Mouse (Mus musculus) layer of hippocampus, adult 2 months (tissue): ENCODE data around the gene Pilrb2. TPM values are rescaled to one million over a fixed set of nuclear protein-coding genes. Genes with fewer than 3 reads are reported as not detected.
"Not testable (repeated sequence)": the region's sequence is repeated elsewhere in the genome, so short reads cannot be mapped to it uniquely, and the experiment has no call there.

Experiments
- DNase-seq, 2 experiments: peaks; one replicate each; pipeline ENCODE4 v3.0.0; 2022; ENCODE audit warnings: low spot score in 2 of 2
- H3K27ac ChIP-seq: fragments of 200-600 bp; 2 replicates; pipeline ENCODE4 v1.8.1; 2022
- H3K4me3 ChIP-seq: fragments of 200-600 bp; 2 replicates; pipeline ENCODE4 v1.8.1; 2022; ENCODE audit warnings: mild to moderate bottlenecking
- CTCF ChIP-seq: fragments of 200-600 bp; conservative IDR thresholded peaks from 2 replicates; pipeline ENCODE4 v1.8.1; 2022; ENCODE audit warnings: antibody characterized with exemption, mild to moderate bottlenecking, moderate library complexity
- long read RNA-seq, 2 experiments: library from polyadenylated mRNA; stranded (forward); transcript quantifications; one replicate each; pipeline ENCODE4 v2.0.0; 2021; ENCODE audit warnings: borderline mapping rate in 2 of 2
- total RNA-seq, 2 experiments: library from RNA; stranded (reverse); gene quantifications; 2 replicates each; pipeline ENCODE4 v1.2.3; 2021

Pilrb2 gene
- not detected for total RNA-seq
- long read RNA-seq, experiment 1: 0 reads
- long read RNA-seq, experiment 2: 0 reads

DNA sequence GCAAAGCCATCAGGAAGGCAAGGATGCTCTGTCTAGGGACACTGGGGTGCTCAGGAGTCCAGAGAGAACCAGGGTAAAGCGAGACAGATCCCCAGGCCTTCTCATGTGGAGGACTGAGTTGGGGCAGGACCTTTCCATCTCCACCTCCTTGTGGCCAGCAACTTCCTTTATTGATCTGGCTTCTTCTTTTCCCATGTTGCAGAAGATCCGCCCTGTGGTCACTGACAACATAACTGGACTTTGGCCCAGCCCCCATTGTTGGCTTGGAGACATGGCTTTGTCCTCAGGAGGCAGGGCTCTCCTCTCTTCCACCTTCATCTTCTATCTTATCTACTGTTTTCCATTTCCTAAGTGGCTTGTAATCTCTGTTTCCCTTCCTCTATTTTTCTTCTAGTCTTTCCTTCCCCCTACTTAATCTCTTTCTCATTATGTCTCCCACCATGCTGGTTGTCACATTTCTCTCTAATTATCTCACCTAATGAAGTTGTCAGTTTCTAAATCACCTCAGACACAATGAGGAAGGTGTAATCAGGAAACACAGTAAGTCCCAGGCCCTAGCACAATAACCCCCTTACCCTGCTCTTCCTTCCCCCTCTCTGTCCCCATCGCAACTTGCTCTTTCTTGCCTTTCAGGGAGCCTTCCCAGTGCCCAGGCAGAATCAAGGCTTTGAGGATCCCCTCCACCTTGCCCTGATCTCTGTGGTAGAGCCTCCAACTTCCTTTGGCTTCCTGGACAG is at the start of gene Pilrb2:
Gene Pilrb2 (minus strand): TSS at position 172 of the 737 bp plus-strand sequence.
- H3K4me3 ChIP-seq, H3K27ac ChIP-seq, DNase-seq: not testable (repeated sequence)

DNA sequence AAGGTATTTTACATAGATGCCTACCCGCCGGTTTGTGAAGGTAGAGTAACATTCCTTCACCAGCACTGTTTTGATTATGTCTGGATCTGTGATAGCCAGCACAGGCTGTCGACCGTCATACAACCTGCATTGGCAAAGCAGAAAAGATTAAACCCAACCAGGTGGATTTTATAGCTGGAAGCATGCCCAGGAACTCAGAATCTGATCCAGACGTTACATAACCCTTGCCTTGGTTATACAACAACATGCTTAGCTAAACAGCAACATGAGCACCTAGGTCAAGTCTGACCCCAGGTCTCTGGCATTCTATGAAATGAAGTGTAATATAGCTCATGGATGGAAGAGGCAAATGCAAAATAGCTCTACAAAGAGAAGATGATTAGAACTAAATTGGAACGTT is 43.9 kb upstream of the Pilrb2 start:
- no peak overlapping the region for H3K4me3 ChIP-seq
- TF ChIP-seq CTCF: no peak
- DNase-seq: no peak
- no peak overlapping the region for H3K27ac ChIP-seq

DNA sequence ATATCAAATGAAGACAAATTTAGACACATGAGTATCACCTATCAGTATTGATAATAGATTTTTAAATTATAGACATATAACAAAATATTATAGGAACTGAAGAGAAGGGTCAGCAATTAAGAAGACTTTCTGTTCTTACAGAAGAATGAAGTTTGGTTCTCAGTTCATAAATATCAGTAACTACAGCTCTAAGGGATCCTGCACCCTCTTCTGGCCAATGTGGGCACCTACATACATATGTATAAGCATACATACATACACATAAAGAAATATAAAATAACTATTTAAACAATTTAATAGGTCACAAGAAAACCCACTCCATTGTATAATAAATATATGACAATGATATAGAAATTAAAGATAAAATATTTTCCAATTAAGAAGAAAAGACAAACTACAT is 42.9 kb upstream of the Pilrb2 start:
- TF ChIP-seq CTCF: peak; percentile 33
- H3K4me3 ChIP-seq: no peak overlapping the region
- DNase-seq: no peak
- H3K27ac ChIP-seq: no peak overlapping the region

DNA sequence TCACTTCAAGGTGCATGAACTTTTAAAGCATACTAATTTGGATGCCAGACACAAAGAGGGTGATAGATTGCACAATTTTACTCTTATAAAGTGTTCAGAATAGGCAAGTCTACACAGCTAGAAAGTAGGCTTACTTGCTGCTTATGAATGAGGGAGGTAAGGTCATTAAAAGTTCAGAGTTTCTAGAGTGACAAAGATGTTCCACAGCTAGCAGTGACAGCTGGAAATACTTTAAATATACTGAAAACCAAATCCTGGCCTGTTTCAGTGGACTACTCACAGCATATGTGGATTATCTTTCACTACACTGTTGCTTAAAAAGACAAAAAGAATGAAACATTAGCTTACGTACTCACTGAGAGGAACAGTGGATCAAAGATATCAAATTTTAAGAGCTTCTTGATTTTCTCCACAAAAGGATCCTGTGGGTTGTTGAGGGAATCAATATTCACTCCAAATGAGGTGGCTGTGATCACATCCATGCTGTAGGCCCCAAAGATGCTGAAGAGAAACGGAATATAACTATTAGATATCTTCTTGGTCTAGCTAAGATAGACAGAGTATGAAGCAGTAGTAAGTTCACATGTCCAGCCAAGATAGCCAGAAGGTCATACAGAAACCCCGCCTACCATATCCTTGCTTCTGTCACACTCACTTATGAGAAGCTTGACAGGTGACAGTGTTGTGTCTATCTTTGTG is 38.1 kb upstream of the Pilrb2 start:
- Histone ChIP-seq H3K27ac (no peak overlapping the region), H3K4me3 (no peak overlapping the region)
- no peak for DNase-seq
- no peak for TF ChIP-seq CTCF

DNA sequence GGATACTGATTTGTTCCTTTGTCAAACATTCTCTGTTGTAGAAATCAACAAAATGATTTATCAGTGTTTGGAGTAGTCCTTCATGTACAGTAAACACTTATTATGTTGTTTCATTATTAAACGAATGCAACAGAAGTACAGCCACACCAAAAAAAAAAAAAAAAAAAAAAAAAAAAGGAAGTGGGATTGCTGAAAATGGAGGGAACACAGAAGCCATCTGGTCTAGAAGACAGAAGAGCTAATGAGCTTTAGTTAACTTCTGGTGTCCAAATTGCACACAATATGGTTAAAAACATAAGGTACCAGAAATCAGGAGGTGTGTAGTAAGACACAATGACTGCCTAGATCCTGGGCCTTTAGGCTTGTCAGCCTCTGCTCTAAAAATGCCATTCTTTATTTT is 26.2 kb upstream of the Pilrb2 start:
- DNase-seq: no peak
- no peak for TF ChIP-seq CTCF
- no peak overlapping the region for H3K27ac ChIP-seq
- H3K4me3 ChIP-seq: no peak overlapping the region

DNA sequence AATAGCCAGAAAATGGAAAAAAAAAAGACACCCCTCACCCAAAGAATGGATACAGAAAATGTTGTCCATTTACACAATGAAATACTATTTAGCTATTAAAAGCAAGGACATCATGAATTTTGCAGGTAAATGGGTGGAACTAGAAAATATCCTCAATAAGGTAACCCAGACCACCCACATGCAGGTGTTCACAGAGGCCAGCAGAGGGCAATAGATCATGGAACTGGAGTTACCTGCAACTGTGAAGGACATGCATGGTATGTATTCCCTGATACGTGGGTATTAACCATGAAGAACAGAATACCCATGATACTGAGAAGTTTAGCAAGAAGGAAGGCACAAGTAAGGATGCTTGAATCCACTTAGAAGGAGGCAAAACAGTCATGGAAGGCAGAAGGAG is 21.3 kb upstream of the Pilrb2 start:
- TF ChIP-seq CTCF: peak; percentile 47
- Histone ChIP-seq H3K27ac (no peak overlapping the region), H3K4me3 (no peak overlapping the region)
- DNase-seq: no peak

DNA sequence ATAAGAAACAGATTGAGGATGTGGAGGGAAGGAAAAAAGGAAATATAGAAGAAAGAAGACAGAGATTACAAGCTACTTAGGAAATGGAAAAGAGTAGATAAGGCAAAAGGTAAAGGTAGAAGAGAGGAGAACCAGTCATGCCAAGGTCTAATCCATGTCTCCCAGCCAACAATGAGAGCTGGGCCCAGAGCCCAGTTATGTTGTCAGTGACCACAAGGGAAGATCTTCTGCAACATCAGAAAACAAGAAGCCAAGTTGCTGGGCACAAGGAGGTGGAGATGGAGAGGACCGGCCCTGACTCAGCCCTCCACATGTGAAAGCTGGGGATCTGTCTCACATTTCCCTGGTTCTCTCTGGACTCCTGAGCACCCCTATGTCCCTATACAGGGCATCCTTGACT is 16.1 kb upstream of the Pilrb2 start:
- no peak for TF ChIP-seq CTCF
- DNase-seq: no peak
- no peak overlapping the region for H3K4me3 ChIP-seq
- H3K27ac ChIP-seq: no peak overlapping the region

DNA sequence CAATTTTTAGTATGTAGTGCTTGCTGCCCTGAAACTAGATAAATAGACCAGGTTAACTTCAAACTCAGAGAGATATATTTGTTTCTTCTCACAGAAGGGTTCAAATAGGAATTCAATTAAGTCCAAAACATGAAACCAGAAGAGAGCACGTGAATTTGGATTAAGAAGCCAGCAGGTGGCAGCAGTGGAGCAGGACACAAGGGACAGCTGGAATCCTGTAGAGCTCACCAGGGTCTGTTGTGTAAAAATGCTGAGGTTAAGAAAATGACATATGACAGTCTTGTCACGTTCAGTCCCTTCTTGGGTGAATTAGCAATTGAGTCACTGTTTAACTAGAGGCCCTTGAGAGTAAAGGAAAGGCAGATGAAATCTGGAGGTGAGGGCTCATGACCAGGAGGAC is 14.3 kb upstream of the Pilrb2 start:
- peak; percentile 86 for TF ChIP-seq CTCF
- DNase-seq: peak; percentile 58 to 61
- no peak overlapping the region for H3K4me3 ChIP-seq

DNA sequence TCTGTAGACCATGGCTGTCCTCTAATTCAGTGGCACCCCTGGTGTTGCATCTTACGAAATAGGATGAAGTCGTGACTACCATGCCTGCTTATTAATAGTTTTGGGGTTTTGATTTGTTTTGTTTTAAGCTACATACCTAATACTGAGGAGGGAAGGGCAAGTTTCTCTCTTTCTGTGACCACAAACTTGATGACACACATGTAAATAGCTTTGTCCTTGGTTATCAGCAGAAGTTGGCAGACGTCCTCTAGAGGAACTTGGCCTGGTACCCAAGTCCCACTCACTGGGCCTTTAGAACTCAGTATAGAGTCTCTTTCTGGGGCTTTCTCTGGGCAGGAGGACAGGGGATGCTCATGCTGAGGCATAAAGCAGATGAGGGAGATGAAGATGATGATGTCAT is 11.7 kb upstream of the Pilrb2 start:
- no peak for DNase-seq
- H3K4me3 ChIP-seq: no peak overlapping the region
- TF ChIP-seq CTCF: no peak
- H3K27ac ChIP-seq: no peak overlapping the region

More for the DNA sequence above, 14.3 kb upstream of the Pilrb2 start:
- no peak overlapping the region for H3K27ac ChIP-seq

DNA sequence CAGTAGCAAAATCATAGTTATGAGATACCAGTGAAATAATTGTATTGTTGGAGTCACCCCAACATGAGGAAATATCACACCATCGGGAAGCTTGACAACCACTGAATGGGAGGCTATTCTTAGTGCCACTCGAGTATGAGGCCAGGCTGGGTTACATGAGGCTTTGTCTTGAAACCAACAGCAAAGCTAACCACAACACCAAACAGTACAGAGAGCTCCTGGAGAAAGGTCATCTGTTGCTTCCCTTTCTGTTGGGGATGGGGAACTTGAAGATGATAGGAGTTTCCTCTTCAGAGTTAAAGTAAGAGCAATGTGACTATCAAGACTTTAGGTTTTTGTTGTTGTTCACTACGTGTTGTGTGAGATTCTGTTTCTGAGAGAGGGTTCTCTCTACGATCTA is 11.3 kb upstream of the Pilrb2 start:
- no peak overlapping the region for H3K4me3 ChIP-seq
- no peak for DNase-seq
- no peak overlapping the region for H3K27ac ChIP-seq
- TF ChIP-seq CTCF: no peak

DNA sequence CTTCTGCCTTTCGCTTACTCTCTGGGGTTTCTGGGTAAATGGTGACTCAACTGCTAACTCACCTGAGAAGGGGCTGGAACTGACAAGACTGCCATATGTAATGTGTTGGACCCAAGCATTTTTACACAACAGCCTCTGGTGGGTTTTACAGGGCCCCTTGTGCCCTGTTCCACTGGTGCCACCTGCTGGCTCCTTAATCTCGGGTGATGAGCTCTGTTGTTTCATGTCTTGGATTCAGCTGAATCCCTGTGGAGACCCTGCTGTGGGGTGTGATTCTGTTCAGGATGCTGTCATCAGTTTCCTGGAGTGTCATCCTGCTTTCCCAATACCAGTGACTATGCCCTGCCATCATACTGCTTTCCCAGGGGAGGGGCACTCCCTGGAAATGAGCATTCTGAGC is 6.2 kb upstream of the Pilrb2 start:
- Histone ChIP-seq H3K4me3 (no peak overlapping the region), H3K27ac (no peak overlapping the region)
- DNase-seq: peak; percentile 4 to 15
- peak; percentile 72 for TF ChIP-seq CTCF

DNA sequence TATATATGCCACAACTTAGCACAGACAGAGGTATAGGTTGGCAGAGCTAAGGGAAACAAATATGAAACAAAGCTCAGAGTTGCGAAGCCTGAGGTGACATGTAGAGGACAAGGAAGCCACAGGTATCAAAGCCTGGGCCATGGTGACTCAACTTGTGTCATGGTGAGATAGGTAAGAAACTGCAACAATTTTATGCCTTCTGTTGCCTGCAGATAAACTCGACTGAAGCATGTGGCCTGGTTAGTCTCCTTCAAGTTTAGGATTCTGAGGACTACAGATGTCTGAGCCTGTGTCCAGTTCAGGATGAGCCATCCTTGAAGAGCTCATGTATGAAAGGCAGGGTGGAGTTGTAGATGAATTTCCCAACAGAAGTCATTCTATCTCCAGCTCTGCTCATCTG is 3.4 kb upstream of the Pilrb2 start:
- no peak for DNase-seq
- no peak overlapping the region for H3K27ac ChIP-seq
- H3K4me3 ChIP-seq: no peak overlapping the region
- TF ChIP-seq CTCF: no peak

DNA sequence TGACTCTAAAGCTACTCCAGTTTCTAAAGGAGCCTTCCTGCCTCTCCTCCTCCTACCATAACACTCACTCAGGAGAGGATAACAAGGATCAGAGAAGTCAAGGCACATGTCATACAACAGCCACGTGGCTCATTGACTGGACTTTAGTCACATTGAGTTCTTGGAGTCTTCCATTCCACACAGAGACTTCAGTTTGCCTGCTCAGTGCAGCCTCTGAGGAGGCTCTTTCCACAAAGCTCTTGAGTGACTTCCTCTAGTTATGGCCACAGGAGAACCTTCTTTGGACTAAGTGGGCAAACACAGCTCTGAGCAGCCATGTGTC is 727 bp upstream of the Pilrb2 start:
- H3K27ac ChIP-seq, DNase-seq, H3K4me3 ChIP-seq: not testable (repeated sequence)

DNA sequence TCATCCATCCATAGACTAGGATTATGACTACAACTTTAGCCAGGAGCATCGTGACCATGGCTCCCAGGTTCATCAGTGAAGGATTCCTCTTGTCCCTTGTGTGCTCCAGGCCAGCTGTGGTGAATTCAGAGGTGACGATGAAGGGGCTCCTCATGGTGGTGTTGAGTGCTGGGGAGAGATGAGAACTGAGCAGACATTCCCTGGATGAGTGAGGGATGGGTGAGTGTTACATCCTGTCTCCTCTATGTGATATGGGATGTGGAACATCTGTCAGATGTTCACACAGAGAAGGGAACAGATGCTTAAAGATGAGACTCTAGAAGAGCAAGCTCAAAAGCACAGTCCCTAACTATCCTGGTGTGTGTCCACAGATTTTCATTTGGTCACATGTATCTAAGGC is 3.0 kb downstream of the Pilrb2 start:
- H3K4me3 ChIP-seq, DNase-seq, H3K27ac ChIP-seq: not testable (repeated sequence)

DNA sequence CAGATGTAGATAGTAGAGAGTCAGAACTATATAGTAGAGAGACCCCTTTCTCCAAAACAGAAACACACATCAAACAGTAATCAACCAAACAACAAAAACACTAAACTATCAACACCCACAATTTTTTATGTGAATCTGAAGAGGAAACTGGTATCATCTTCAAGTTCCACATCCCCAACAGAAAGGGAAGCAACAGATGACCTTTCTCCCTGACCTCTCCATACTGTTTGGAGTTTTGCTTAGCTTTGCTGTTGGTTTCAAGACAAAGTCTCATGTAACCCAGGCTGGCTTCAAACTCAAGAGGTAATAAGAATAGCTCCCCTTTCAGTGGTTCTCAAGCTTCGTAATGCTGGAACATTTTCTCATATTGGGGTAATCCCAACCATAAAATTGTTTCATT is 7.6 kb downstream of the Pilrb2 start:
- not testable (repeated sequence) for H3K27ac ChIP-seq, H3K4me3 ChIP-seq, DNase-seq

DNA sequence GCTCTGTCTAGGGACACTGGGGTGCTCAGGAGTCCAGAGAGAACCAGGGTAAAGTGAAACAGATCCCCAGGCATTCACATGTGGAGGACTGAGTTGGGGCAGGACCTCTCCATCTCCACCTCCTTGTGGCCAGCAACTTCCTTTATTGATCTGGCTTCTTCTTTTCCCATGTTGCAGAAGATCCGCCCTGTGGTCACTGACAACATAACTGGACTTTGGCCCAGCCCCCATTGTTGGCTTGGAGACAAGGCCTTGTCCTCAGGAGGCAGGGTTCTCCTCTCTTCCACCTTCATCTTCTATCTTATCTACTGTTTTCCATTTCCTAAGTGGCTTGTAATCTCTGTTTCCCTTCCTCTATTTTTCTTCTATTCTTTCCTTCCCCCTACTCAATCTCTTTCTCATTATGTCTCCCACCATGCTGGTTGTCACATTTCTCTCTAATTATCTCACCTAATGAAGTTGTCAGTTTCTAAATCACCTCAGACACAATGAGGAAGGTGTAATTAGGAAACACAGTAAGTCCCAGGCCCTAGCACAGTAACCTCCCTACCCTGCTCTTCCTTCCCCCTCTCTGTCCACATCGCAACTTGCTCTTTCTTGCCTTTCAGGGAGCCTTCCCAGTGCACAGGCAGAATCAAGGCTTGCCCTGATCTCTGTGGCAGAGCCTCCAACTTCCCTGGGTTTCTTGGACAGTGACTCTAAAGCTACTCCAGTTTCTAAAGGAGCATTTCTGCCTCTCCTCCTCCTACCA is 13.5 kb downstream of the Pilrb2 start, which contains the start of gene Pilrb1:
Gene Pilrb1 (minus strand): TSS at position 147 of the 751 bp plus-strand sequence.
- not testable (repeated sequence) for H3K4me3 ChIP-seq, DNase-seq, H3K27ac ChIP-seq

DNA sequence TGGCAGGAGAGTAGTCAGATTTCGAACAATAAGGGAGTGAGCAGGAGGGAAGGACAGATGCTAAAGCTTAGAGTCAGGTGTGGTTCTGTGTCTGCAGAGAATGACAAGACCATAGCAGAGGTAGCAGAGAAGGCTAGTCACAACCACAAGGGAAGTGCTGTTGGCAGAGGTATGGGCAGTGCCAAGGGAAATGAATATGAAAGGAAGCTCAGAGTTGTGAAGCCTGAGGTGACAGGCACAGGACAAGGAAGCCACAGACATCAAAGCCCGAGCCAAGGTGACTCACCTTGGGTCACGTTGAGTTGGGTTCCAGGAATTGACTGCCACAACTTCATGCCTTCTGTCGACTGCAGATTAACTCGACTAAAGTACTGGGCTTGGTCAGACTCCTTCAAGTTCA is 14.7 kb downstream of the Pilrb2 start:
- H3K27ac ChIP-seq, H3K4me3 ChIP-seq, DNase-seq: not testable (repeated sequence)

DNA sequence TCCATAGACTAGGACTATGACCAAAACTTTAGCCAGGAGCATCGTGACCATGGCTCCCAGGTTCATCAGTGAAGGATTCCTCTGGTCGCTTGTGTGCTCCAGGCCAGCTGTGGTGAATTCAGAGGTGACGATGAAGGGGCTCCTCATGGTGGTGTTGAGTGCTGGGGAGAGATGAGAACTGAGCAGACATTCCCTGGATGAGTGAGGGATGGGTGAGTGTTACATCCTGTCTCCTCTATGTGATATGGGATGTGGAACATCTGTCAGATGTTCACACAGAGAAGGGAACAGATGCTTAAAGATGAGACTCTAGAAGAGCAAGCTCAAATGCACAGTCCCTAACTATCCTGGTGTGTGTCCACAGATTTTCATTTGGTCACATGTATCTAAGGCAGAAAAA is 16.7 kb downstream of the Pilrb2 start:
- not testable (repeated sequence) for H3K27ac ChIP-seq, H3K4me3 ChIP-seq, DNase-seq
